Mouse (Mus musculus) heart, postnatal 14 days (tissue): ENCODE data around the gene Grik4. TPM values are rescaled to one million over a fixed set of nuclear protein-coding genes. Genes with fewer than 3 reads are reported as not detected.
"Not testable (repeated sequence)": the region's sequence is repeated elsewhere in the genome, so short reads cannot be mapped to it uniquely, and the experiment has no call there.

Experiments used
- DNase-seq, 2 experiments: peaks; one replicate each; pipeline ENCODE4 v3.0.0; 2021 to 2022
- intact Hi-C: fragments of 180-260 bp; cut with DNase I; formaldehyde crosslinking; loops from one replicate; pipeline ENCODE4 v1.15.1; 2025
- long read RNA-seq, 2 experiments: library from polyadenylated mRNA; stranded (forward); transcript quantifications; one replicate each; pipeline ENCODE4 v2.0.0; 2021
- total RNA-seq, 2 experiments: library from RNA; stranded (reverse); gene quantifications; 2 replicates each; pipeline ENCODE4 v1.2.3; 2021

Grik4 gene
- total RNA-seq: not detected
- long read RNA-seq, experiment 1: 0 reads
- long read RNA-seq, experiment 2, partial matches to known transcripts: 0 of 1 reads
- long read RNA-seq, experiment 2, other reads (novel, unspliced or antisense): 1 of 1 reads

- peak in 1 of 2 experiments; percentile 11 for DNase-seq
- intact Hi-C loops: loop anchor here (1.0 to 5.0 kb wide), 6 partner anchors 156 to 617 kb away; no protein-coding TSS in a partner anchor
Measured at GRCm38 (mm10) chr9:42943781-42944535, at the start of gene Grik4. TSS of gene Grik4 (minus strand) at chr9:42944493.

GRCm38 (mm10) chr9:42993659-42994058 is 49.4 kb upstream of the Grik4 start:
- intact Hi-C loops: no loop called here
- no peak for DNase-seq

GRCm38 (mm10) chr9:42987988-42988387 is 43.7 kb upstream of the Grik4 start:
- DNase-seq: no peak
- intact Hi-C loops: no loop called here

GRCm38 (mm10) chr9:42968894-42969521 is 24.7 kb upstream of the Grik4 start:
- intact Hi-C loops: no loop called here
- DNase-seq: no peak

GRCm38 (mm10) chr9:42967731-42968130 is 23.4 kb upstream of the Grik4 start:
- intact Hi-C loops: no loop called here

GRCm38 (mm10) chr9:42964809-42965208 is 20.5 kb upstream of the Grik4 start:
- intact Hi-C loops, DNase-seq: not testable (repeated sequence)

More at GRCm38 (mm10) chr9:42967731-42968130, 23.4 kb upstream of the Grik4 start:
- DNase-seq: peak; percentile 22 to 32

- intact Hi-C loops: no loop called here
- no peak for DNase-seq
Measured at GRCm38 (mm10) chr9:42964366-42964765, 20.1 kb upstream of the Grik4 start.

GRCm38 (mm10) chr9:42962506-42962905 is 18.2 kb upstream of the Grik4 start:
- DNase-seq: no peak
- intact Hi-C loops: no loop called here

GRCm38 (mm10) chr9:42958401-42958800 is 14.1 kb upstream of the Grik4 start:
- intact Hi-C loops: no loop called here
- no peak for DNase-seq

- intact Hi-C loops: no loop called here
- no peak for DNase-seq
Measured at GRCm38 (mm10) chr9:42948381-42948780, 4.1 kb upstream of the Grik4 start.

GRCm38 (mm10) chr9:42945174-42945573 is 881 bp upstream of the Grik4 start:
- intact Hi-C loops: loop anchor here (2.0 kb wide), 2 partner anchors 556 to 618 kb away; no protein-coding TSS in a partner anchor
- no peak for DNase-seq

- intact Hi-C loops: loop anchor here (1.0 to 5.0 kb wide), 6 partner anchors 156 to 618 kb away; no protein-coding TSS in a partner anchor
- peak; percentile 85 to 90 for DNase-seq
Measured at GRCm38 (mm10) chr9:42944536-42945006, 278 bp upstream of the Grik4 start.

- intact Hi-C loops: loop anchor here (5.0 kb wide), 1 partner anchor 371 kb away; no protein-coding TSS in a partner anchor
Measured at GRCm38 (mm10) chr9:42943057-42943529, 1.2 kb downstream of the Grik4 start.

GRCm38 (mm10) chr9:42942148-42942547 is 2.1 kb downstream of the Grik4 start:
- no peak for DNase-seq
- intact Hi-C loops: loop anchor here (5.0 kb wide), 1 partner anchor 370 kb away; no protein-coding TSS in a partner anchor

More at GRCm38 (mm10) chr9:42943057-42943529, 1.2 kb downstream of the Grik4 start:
- DNase-seq: no peak

- no peak for DNase-seq
- intact Hi-C loops: no loop called here
Measured at GRCm38 (mm10) chr9:42932146-42932545, 12.1 kb downstream of the Grik4 start.

- no peak for DNase-seq
- intact Hi-C loops: no loop called here
Measured at GRCm38 (mm10) chr9:42927498-42927897, 16.8 kb downstream of the Grik4 start.

GRCm38 (mm10) chr9:42926564-42926963 is 17.7 kb downstream of the Grik4 start:
- intact Hi-C loops: no loop called here
- no peak for DNase-seq

GRCm38 (mm10) chr9:42921830-42922229 is 22.5 kb downstream of the Grik4 start:
- intact Hi-C loops: no loop called here
- DNase-seq: no peak

GRCm38 (mm10) chr9:42920190-42920589 is 24.1 kb downstream of the Grik4 start:
- intact Hi-C loops: no loop called here
- no peak for DNase-seq

- intact Hi-C loops: no loop called here
- DNase-seq: no peak
Measured at GRCm38 (mm10) chr9:42917911-42918310, 26.4 kb downstream of the Grik4 start.

GRCm38 (mm10) chr9:42913201-42913600 is 31.1 kb downstream of the Grik4 start:
- intact Hi-C loops: no loop called here
- DNase-seq: no peak
